Mouse (Mus musculus): ENCODE results near the gene Gstp2.

GRCm38 (mm10) chr19:4081394-4081793 is 35.6 kb upstream of the Gstp2 start, which contains the start of gene Cabp2:
- no peak for TF ChIP-seq CTCF (IDR thresholded peaks at IDR 0.05; ENCODE audit: low read depth, low read length)
- no peak for TF ChIP-seq TAL1 (conservative IDR thresholded peaks at IDR 0.05; ENCODE audit: low read depth, low read length)
- TF ChIP-seq POLR2AphosphoS5 (IDR thresholded peaks at IDR 0.05; ENCODE audit: insufficient replicate concordance, low read depth, low read length), result no peak
- TF ChIP-seq GATA2 (IDR thresholded peaks at IDR 0.05; ENCODE audit: borderline replicate concordance, low read depth, low read length), result no peak

All from G1E (cell line).